Mouse (Mus musculus) adrenal gland, postnatal 4 days (tissue): ENCODE data around the gene Ralgps1. TPM values are rescaled to one million over a fixed set of nuclear protein-coding genes. Genes with fewer than 3 reads are reported as not detected.

ENCODE experiments used
- DNase-seq, 2 experiments: peaks; one replicate each; pipeline ENCODE4 v3.0.0; 2021 to 2022; ENCODE audit warnings: low spot score in 2 of 2, mixed read lengths in 2 of 2
- total RNA-seq, 2 experiments: library from RNA; stranded (reverse); gene quantifications; 2 replicates each; pipeline ENCODE4 v1.2.3; 2021

Ralgps1 gene
- total RNA-seq, 2 experiments from 2014 or later = 7.6 to 10.1 TPM

GRCm38 (mm10) chr2:33288837-33289236, 82.4 kb downstream of the Ralgps1 start:
- DNase-seq = no peak

GRCm38 (mm10) chr2:33283674-33284073, 87.6 kb downstream of the Ralgps1 start:
- DNase-seq = no peak

DNA sequence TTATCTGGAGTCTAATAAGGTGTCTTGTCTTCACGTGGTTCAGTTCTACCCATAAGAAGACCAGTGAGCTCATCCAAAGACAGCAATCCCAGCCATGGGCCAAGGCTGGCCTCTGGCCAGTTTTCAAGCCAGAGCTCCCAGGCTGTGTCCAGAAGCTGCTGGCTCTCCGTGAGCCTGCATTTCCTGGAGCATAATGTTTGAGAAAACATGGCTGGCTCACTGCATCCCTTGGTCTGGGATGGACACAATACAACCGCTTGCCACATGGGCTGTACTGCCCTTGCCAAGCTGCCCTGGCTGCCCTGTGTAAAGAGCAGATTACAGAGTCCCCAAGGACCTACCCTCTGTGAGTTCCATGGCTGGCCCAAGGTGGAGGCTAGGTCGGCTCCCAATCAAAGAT, 88.4 kb downstream of the Ralgps1 start:
- no peak for DNase-seq

DNA sequence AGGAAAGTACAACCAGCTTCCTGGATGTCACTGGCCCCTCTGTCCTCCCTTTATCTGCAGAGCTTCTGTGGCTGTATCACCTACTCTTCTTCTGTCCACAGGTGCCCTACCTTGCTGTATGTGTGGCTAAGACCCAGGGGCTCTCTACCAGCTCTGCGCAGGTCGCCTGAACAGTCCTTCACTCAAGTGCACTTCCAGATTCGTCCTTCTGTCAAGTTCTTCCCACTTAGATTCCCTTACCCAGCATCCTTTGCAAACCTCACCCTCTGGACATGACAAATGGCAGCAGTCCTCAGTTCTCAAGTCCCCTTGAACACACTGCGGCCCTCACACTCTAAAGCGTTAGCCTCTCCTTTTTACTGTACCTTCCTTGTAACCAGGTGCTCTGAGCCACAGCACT, 89.5 kb downstream of the Ralgps1 start:
- DNase-seq = no peak

- DNase-seq = no peak
These were observed 90.8 kb downstream of the Ralgps1 start for GRCm38 (mm10) chr2:33280525-33280924.

DNA sequence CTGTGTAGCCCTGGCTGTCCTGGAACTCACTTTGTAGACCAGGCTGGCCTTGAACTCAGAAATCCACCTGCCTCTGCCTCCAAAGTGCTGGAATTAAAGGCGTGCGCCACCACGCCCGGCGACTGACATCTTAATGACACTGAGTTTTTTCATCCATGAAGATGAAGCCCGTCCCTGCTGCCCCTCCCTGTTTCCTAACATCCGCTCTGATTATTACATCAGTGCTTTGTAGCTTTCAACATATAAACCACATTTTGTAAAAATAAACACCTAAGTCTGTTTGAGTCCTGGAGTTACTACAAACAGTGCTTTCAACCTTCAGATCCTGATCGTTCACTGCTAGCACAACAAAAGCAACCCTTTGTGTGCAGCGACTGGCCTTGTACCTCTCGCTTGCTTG, 91.5 kb downstream of the Ralgps1 start:
- no peak for DNase-seq

DNA sequence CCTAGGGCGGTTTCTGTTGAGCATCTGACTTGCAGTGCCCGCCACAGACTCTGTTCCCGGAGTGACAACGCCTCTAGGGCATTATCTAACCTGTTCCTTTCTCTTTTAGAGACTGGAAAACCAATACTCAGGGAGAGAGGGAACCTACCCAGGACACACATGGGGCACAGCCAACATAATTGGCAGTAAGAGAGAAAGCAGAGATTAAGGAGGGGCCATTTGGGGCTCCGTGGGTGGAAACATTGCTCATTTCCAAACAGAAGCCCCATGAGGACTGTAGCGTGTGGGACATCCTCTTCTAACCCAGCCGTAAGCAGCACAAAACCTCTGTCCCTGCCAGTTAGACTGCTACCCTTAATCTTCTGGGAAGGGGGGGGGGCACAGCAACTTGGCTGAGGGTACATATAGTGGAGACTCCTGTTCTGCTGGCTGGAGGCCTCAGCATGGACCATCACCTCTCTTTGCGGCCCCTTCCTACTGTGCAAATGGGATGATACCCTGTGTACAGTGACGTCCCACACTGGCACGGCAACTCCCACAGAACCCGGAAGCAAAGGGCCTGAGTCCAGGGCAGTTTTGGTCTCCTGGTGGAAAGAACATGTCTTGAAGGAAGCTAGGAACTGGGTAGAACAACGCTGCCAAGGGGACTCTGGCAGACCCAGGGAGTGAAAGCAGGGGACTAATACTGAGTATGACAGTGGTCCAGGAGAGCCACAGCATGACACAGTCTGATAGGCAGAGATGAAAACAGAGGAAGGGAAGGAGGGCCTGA, 96.4 kb downstream of the Ralgps1 start:
- DNase-seq = no peak

- DNase-seq = no peak
These were observed 98.4 kb downstream of the Ralgps1 start for GRCm38 (mm10) chr2:33272665-33273439.

GRCm38 (mm10) chr2:33271511-33271910, 99.8 kb downstream of the Ralgps1 start:
- no peak for DNase-seq

DNA sequence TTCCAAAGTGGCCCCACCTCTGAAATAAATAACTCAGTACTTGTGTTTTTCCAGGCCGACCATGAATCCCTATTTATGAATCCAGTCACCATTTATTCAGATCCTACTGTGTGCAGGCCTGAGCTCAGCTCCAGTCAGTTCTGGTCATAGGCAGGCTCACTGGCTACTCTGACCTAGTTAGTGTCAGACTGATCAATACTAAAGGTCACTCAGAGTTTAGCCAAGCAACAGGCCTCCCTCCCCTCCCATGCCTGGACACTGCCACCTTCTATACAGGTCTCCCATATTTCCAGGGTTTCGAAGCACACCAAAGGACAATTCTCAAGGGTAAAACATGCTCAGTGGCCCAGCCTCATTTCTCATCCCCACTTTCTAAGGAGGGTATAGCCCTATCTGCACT, 100.7 kb downstream of the Ralgps1 start:
- no peak for DNase-seq

GRCm38 (mm10) chr2:33269132-33269493, 102.2 kb downstream of the Ralgps1 start:
- DNase-seq = no peak

DNA sequence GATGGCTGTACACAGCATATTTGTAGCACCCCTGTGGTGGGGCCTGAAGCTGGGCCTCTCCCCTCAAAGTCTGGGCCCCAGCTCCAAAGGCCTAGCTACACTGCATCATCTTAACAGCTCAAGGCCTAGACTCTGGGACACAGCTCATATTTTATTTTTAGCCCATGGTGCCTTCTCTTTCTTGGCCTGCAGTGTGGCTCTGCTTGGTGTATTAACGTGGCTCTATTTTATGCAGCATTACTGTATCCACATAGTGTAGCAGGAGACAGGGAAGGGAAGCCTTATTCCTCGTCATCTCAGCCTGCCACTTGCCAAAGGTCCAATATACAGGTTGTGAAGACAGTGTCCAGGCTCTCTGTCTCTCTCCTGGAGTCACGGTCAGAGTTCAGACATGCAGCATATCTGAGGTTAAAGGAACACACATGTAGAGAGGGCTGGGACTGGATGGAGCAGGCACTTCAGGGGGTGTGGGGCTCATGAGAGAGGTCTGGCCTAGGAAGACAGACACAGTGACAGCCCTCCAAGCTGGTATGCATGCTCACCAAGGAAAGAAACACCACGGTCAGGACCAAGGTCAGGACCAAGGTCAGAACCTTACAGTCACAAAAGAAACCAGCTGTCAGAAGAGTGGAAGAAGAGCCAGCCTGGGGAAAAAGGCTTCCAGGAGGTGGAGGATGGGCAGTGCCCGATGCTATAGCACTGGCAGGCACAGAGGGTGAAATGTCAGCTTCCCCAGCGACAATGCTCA, 102.7 kb downstream of the Ralgps1 start:
- no peak for DNase-seq

- no peak for DNase-seq
These were observed 104.2 kb downstream of the Ralgps1 start for GRCm38 (mm10) chr2:33267075-33267474.

- no peak for DNase-seq
These were observed 105.5 kb downstream of the Ralgps1 start for GRCm38 (mm10) chr2:33265793-33266192.

DNA sequence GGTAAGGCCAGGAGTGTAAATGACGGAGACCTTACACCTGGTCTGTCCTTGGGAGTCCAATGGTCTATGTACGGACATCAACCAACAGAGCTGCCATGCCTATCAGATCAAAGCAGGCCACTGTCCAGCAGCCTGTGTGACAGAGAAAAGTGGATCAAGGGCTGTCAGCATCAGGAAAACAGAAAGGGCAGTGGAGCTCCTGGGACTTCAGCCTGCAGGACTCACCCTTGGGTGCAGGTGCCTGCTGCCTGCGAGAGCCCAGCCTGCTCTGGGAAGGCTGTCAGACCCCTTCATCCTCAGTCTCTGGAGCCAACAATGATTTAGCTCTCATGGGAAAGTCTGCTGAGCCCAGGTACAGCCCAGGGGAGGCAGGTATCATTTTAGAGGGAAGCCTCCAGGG, 109.8 kb downstream of the Ralgps1 start:
- DNase-seq = no peak

DNA sequence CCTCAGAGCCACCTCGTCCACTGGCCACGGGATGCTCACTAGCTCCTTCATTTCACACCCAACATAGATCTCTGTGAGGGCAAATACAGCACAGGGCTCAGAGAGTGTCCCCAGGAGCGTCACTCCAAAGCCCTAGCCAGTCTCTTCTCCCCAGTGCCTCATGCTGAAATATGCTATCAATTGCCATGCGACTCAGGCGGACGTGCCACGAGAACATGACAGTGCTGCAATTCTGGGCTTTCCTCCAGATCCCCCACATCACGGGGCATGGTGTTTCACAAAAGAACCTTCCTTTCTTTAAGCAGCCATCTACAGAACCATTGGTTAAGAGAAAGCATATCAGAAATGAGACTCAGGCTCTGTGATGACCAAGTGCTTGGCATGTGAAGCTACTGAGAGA, 110.5 kb downstream of the Ralgps1 start:
- no peak for DNase-seq

GRCm38 (mm10) chr2:33256769-33257537, 114.3 kb downstream of the Ralgps1 start:
- no peak for DNase-seq

DNA sequence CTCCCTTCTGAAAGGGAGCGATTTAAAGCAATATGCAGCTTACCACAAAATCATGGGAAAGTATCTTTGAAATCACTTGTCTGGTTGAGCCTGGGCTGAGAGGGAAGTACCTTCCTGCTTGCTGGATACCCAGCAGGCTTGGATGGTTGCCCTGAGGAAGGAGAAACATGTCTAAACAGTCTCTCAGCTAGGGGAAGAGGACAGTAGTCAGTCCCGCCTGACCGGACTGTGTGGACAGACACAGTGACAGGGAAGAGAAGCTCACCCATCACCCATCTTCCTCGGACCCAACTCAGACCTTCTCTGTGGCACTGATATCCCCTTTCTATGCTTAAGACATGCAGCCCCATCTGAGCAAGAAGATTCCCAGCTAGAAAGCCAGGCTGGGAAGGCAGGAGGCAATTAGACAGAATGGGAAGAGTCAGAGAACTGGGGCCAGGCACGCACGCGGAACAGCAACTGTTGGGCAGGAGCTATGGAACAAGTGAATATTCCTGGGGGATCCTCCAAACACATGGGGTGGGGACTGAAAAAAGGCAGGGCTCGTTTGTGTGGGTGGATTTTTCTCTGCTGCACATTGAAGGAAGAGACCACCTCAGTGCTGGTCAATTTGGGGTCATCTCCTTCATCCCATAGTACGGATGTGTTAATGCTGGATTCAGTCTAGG, 116.8 kb downstream of the Ralgps1 start:
- DNase-seq = no peak

DNA sequence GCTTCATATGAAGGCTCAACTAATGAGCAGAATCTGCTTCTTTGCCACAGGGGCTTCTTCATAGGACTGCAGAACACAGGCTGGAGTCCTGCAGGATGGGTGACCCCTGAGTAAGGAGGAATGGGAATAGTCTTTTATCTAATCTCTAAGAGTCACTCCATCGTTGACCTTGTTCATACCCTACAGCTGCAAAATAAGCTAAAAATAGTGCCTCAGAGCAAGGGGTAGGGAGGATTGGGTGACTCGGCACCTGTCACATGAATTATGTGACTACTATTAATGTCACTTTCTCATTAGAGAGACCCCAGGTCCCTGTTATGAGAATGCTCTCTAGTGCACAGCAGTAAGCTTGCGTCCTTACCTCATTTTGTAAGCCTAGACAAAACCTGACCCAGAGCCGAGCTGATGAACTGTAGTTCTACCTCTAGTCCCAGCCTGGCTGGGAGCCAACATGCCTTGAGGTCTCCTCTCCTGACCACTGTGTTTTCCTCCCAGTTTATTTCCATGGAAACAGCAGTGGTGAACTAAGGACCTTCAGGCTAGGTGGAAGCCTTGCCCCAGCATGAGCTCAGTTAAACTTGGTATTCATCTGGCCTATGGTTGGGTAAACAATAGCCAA, 117.6 kb downstream of the Ralgps1 start:
- no peak for DNase-seq

DNA sequence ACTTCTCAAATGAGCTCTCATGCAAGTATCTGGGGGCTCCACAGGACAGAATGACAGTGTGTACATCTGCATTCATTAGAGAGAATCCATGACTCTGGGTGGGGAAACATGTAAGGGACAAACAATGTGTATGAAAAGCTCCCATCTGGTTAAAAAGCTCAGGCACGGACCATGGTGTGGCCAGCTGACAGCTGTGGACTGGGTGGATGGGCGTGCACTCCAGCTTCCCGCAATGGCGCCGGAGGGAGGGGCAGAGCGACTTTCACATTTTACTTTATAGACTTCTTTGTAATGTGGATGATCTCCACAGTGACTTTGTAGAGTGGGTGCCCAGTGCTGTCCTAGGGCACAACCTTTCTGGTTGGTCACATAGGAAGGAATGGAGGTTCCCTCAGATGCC, 118.5 kb downstream of the Ralgps1 start:
- no peak for DNase-seq
